In the genomic region with DNA sequence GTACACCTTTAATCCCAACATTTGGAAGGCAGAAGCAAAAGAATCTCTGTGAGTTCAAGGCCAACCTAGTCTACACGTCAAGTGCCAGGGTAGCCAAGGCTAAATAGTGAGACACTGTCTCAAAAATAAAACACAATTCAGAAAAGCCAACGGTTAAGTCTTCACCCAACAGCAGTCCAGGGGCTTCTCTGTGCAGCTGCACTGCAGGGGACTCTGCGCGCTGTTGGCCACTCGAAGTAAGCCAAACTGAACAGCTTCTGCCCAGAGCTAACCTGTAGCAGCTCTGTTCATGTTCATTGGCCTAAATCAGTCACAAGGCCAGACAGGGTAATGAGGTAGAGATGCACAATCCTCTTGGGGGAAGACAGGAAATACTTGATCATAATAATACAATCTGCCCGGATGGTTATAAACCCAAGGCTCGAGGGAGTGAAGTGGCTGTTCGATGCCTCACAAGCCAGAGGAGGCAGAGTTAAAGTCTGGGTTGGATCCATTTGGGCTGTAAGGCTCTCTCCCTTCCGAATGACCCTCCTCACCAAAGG, we compare ENCODE assay signal across 14 mouse cellular contexts.
"Had no signal": no experiment of that assay in that cellular context is flagged by ENCODE, and none has a peak within 500 bp of the region (broad histone marks: within the 10 kb centered on the region; RNA-seq: fewer than 3 reads in every experiment).

No protein-coding gene starts in this region.

- H3K36me3 ChIP-seq: limb, embryonic 10.5 days; limb, embryonic 13.5 days; midbrain, embryonic 12.5 days; midbrain, embryonic 15.5 days had no signal

- H3K4me3 ChIP-seq: limb, embryonic 10.5 days; limb, embryonic 13.5 days; midbrain, embryonic 12.5 days; midbrain, embryonic 15.5 days had no signal

- H3K9me3 ChIP-seq: limb, embryonic 10.5 days; limb, embryonic 13.5 days; midbrain, embryonic 12.5 days; midbrain, embryonic 15.5 days had no signal

- H3K27ac ChIP-seq: limb, embryonic 10.5 days; liver, embryonic 14.5 days; macrophage; midbrain, embryonic 12.5 days; midbrain, embryonic 15.5 days; stomach, postnatal 0 days had no signal

- DNase-seq: kidney, adult 8-10 months; kidney, postnatal 14 days; kidney, postnatal 4 days; liver; liver, postnatal 0 days; lung, embryonic 14.5 days; thymus, postnatal 25 days had no signal

- H3K4me2 ChIP-seq: limb, embryonic 13.5 days; lung, embryonic 14.5 days; midbrain, embryonic 12.5 days; midbrain, embryonic 15.5 days had no signal

- H3K27me3 ChIP-seq: limb, embryonic 13.5 days; midbrain, embryonic 12.5 days; midbrain, embryonic 15.5 days had no signal

- H3K4me1 ChIP-seq: limb, embryonic 13.5 days had no signal

- H3K9ac ChIP-seq: limb, embryonic 13.5 days; liver, embryonic 14.5 days; liver, postnatal 0 days; lung, embryonic 14.5 days; midbrain, embryonic 12.5 days; midbrain, embryonic 15.5 days had no signal
